Mouse (Mus musculus): ENCODE data around the gene 9130023H24Rik.

9130023H24Rik gene

GRCm38 (mm10) chr7:128237927-128238778 is at the start of gene 9130023H24Rik:
Gene 9130023H24Rik, minus strand, starts transcription at chr7:128238031.
- peak; percentile 96 for DNase-seq (ENCODE audit: low spot score)

- DNase-seq (ENCODE audit: low spot score), result no peak
Observed at GRCm38 (mm10) chr7:128285060-128285459, 47.2 kb upstream of the 9130023H24Rik start.

- DNase-seq (ENCODE audit: low spot score), result no peak
Observed at GRCm38 (mm10) chr7:128284047-128284446, 46.2 kb upstream of the 9130023H24Rik start.

GRCm38 (mm10) chr7:128282532-128283244 is 44.9 kb upstream of the 9130023H24Rik start:
- no peak for DNase-seq (ENCODE audit: low spot score)

GRCm38 (mm10) chr7:128281765-128282164 is 43.9 kb upstream of the 9130023H24Rik start:
- no peak for DNase-seq (ENCODE audit: low spot score)

- no peak for DNase-seq (ENCODE audit: low spot score)
Observed at GRCm38 (mm10) chr7:128279750-128280149, 41.9 kb upstream of the 9130023H24Rik start.

- DNase-seq (ENCODE audit: low spot score), result no peak
Observed at GRCm38 (mm10) chr7:128276051-128276450, 38.2 kb upstream of the 9130023H24Rik start.

- DNase-seq (ENCODE audit: low spot score), result no peak
Observed at GRCm38 (mm10) chr7:128271496-128271895, 33.7 kb upstream of the 9130023H24Rik start.

GRCm38 (mm10) chr7:128270431-128270850 is 32.6 kb upstream of the 9130023H24Rik start:
- DNase-seq (ENCODE audit: low spot score), result no peak

GRCm38 (mm10) chr7:128267813-128268212 is 30.0 kb upstream of the 9130023H24Rik start:
- DNase-seq (ENCODE audit: low spot score), result no peak

GRCm38 (mm10) chr7:128267391-128267790 is 29.6 kb upstream of the 9130023H24Rik start:
- DNase-seq (ENCODE audit: low spot score), result no peak

- DNase-seq (ENCODE audit: low spot score), result no peak
Observed at GRCm38 (mm10) chr7:128266056-128266455, 28.2 kb upstream of the 9130023H24Rik start.

- no peak for DNase-seq (ENCODE audit: low spot score)
Observed at GRCm38 (mm10) chr7:128265411-128265810, 27.6 kb upstream of the 9130023H24Rik start, which contains the start of gene Slc5a2. Gene Slc5a2, plus strand, starts transcription at chr7:128265657.

GRCm38 (mm10) chr7:128256783-128257334 is 19.0 kb upstream of the 9130023H24Rik start:
- DNase-seq (ENCODE audit: low spot score), result no peak

- DNase-seq (ENCODE audit: low spot score), result no peak
Observed at GRCm38 (mm10) chr7:128255757-128256156, 17.9 kb upstream of the 9130023H24Rik start.

GRCm38 (mm10) chr7:128254978-128255377 is 17.1 kb upstream of the 9130023H24Rik start:
- no peak for DNase-seq (ENCODE audit: low spot score)

GRCm38 (mm10) chr7:128252609-128253008 is 14.8 kb upstream of the 9130023H24Rik start:
- peak; percentile 56 for DNase-seq (ENCODE audit: low spot score)

GRCm38 (mm10) chr7:128251946-128252345 is 14.1 kb upstream of the 9130023H24Rik start:
- DNase-seq (ENCODE audit: low spot score), result no peak

GRCm38 (mm10) chr7:128249998-128250397 is 12.2 kb upstream of the 9130023H24Rik start:
- no peak for DNase-seq (ENCODE audit: low spot score)

- no peak for DNase-seq (ENCODE audit: low spot score)
Observed at GRCm38 (mm10) chr7:128248081-128249042, 10.5 kb upstream of the 9130023H24Rik start.

GRCm38 (mm10) chr7:128247443-128247842 is 9.6 kb upstream of the 9130023H24Rik start:
- no peak for DNase-seq (ENCODE audit: low spot score)
